Mouse (Mus musculus): ENCODE measurements around the gene Klk8. TPM values are rescaled to one million over a fixed set of nuclear protein-coding genes. Genes with fewer than 3 reads are reported as not detected.

Gene Klk8
- polyA plus RNA-seq, 1 experiment from 2014 or later, result 13.4 TPM

- H3K4me3 ChIP-seq (replicated peaks), result peak overlapping the region; percentile 52
- no peaks in the 10 kb centered on the region for H3K36me3 ChIP-seq
- ATAC-seq (ENCODE audit: insufficient number of reproducible peaks, insufficient read depth, low FRiP score, low TSS enrichment, low read depth), result no peak
- 7% methylated on average over 8 of the region's 8 CpGs for WGBS
- no peak overlapping the region for H3K27ac ChIP-seq
- H3K4me2 ChIP-seq, result peak overlapping the region; percentile 76
- peaks cover 59% of the 10 kb centered on the region for H3K27me3 ChIP-seq
- peaks cover 7% of the 10 kb centered on the region; the same call in 1 of the 2 replicates for H3K4me1 ChIP-seq (replicated peaks)
- H3K9me3 ChIP-seq, result no peaks in the 10 kb centered on the region
- no peak overlapping the region for H3K9ac ChIP-seq (replicated peaks)
Measured at GRCm38 (mm10) chr7:43796355-43796754, 1.0 kb upstream of the Klk8 start.

GRCm38 (mm10) chr7:43797844-43798462 lies 576 bp downstream of the Klk8 start:
- no peaks in the 10 kb centered on the region for H3K36me3 ChIP-seq
- no peak overlapping the region for H3K27ac ChIP-seq
- H3K4me1 ChIP-seq (replicated peaks), result peaks cover 7% of the 10 kb centered on the region; the same call in 1 of the 2 replicates
- H3K27me3 ChIP-seq, result peaks cover 59% of the 10 kb centered on the region
- H3K9ac ChIP-seq (replicated peaks), result no peak overlapping the region
- peak overlapping the region; percentile 52 for H3K4me3 ChIP-seq (replicated peaks)
- WGBS, result 45% methylated on average over 13 of the region's 13 CpGs
- peak; percentile 32; the same call in 1 of the 2 replicates for ATAC-seq (ENCODE audit: insufficient number of reproducible peaks, insufficient read depth, low FRiP score, low TSS enrichment, low read depth)
- peak overlapping the region; percentile 76 for H3K4me2 ChIP-seq
- no peaks in the 10 kb centered on the region for H3K9me3 ChIP-seq

GRCm38 (mm10) chr7:43799876-43800275 lies 2.5 kb downstream of the Klk8 start:
- H3K4me3 ChIP-seq (replicated peaks), result no peak overlapping the region
- no peak overlapping the region for H3K27ac ChIP-seq
- H3K4me1 ChIP-seq (replicated peaks), result peaks cover 7% of the 10 kb centered on the region; the same call in 1 of the 2 replicates
- H3K9ac ChIP-seq (replicated peaks), result no peak overlapping the region
- H3K36me3 ChIP-seq, result no peaks in the 10 kb centered on the region
- no peak overlapping the region for H3K4me2 ChIP-seq
- H3K27me3 ChIP-seq, result peaks cover 44% of the 10 kb centered on the region
- no peak for ATAC-seq (ENCODE audit: insufficient number of reproducible peaks, insufficient read depth, low FRiP score, low TSS enrichment, low read depth)
- H3K9me3 ChIP-seq, result no peaks in the 10 kb centered on the region
- 73% methylated on average over 7 of the region's 7 CpGs for WGBS

GRCm38 (mm10) chr7:43810994-43811393 lies 13.6 kb downstream of the Klk8 start, which contains the start of gene Klk7:
Klk7 (plus strand) TSS chr7:43811294.
- H3K36me3 ChIP-seq, result no peaks in the 10 kb centered on the region
- ATAC-seq (ENCODE audit: insufficient number of reproducible peaks, insufficient read depth, low FRiP score, low TSS enrichment, low read depth), result no peak
- WGBS, result 33% methylated on average over 5 of the region's 5 CpGs
- no peaks in the 10 kb centered on the region for H3K9me3 ChIP-seq
- H3K4me2 ChIP-seq, result no peak within 1 kb of the TSS
- no peak within 1 kb of the TSS for H3K4me3 ChIP-seq (replicated peaks)
- H3K27me3 ChIP-seq, result peaks cover 9% of the 10 kb centered on the region
- no peak within 1 kb of the TSS for H3K27ac ChIP-seq
- H3K9ac ChIP-seq (replicated peaks), result no peak within 1 kb of the TSS
- H3K4me1 ChIP-seq (replicated peaks), result no peaks in the 10 kb centered on the region

GRCm38 (mm10) chr7:43815211-43815610 lies 17.8 kb downstream of the Klk8 start:
- H3K27me3 ChIP-seq, result peaks cover 9% of the 10 kb centered on the region
- WGBS, result 88% methylated on average over 7 of the region's 7 CpGs
- no peak for ATAC-seq (ENCODE audit: insufficient number of reproducible peaks, insufficient read depth, low FRiP score, low TSS enrichment, low read depth)

GRCm38 (mm10) chr7:43816746-43817145 lies 19.4 kb downstream of the Klk8 start:
- no peak overlapping the region for H3K9ac ChIP-seq (replicated peaks)
- H3K4me1 ChIP-seq (replicated peaks), result no peaks in the 10 kb centered on the region
- no peaks in the 10 kb centered on the region for H3K9me3 ChIP-seq
- no peak overlapping the region for H3K4me2 ChIP-seq
- no peak for ATAC-seq (ENCODE audit: insufficient number of reproducible peaks, insufficient read depth, low FRiP score, low TSS enrichment, low read depth)
- no peak overlapping the region for H3K27ac ChIP-seq
- no peak overlapping the region for H3K4me3 ChIP-seq (replicated peaks)
- H3K36me3 ChIP-seq, result no peaks in the 10 kb centered on the region
- peaks cover 2% of the 10 kb centered on the region; the same call in 1 of the 2 replicates for H3K27me3 ChIP-seq

More at GRCm38 (mm10) chr7:43815211-43815610, 17.8 kb downstream of the Klk8 start:
- Histone ChIP-seq H3K36me3 (no peaks in the 10 kb centered on the region), H3K9me3 (no peaks in the 10 kb centered on the region), H3K4me2 (no peak overlapping the region), H3K4me3 (replicated peaks) (no peak overlapping the region), H3K4me1 (replicated peaks) (no peaks in the 10 kb centered on the region), H3K9ac (replicated peaks) (no peak overlapping the region), H3K27ac (no peak overlapping the region)

- H3K9me3 ChIP-seq, result no peaks in the 10 kb centered on the region
- WGBS, result 94% methylated on average over 7 of the region's 7 CpGs
- H3K36me3 ChIP-seq, result no peaks in the 10 kb centered on the region
- no peak overlapping the region for H3K27ac ChIP-seq
- no peak overlapping the region for H3K9ac ChIP-seq (replicated peaks)
- no peaks in the 10 kb centered on the region for H3K4me1 ChIP-seq (replicated peaks)
- no peak overlapping the region for H3K4me3 ChIP-seq (replicated peaks)
- no peak for ATAC-seq (ENCODE audit: insufficient number of reproducible peaks, insufficient read depth, low FRiP score, low TSS enrichment, low read depth)
- H3K27me3 ChIP-seq, result no peaks in the 10 kb centered on the region
- H3K4me2 ChIP-seq, result no peak overlapping the region
Measured at GRCm38 (mm10) chr7:43821581-43821980, 24.2 kb downstream of the Klk8 start.

- no peaks in the 10 kb centered on the region for H3K36me3 ChIP-seq
- H3K9me3 ChIP-seq, result no peaks in the 10 kb centered on the region
- H3K4me1 ChIP-seq (replicated peaks), result no peaks in the 10 kb centered on the region
- no peak within 1 kb of the TSS for H3K27ac ChIP-seq
- 89% methylated on average over 10 of the region's 10 CpGs for WGBS
- no peak for ATAC-seq (ENCODE audit: insufficient number of reproducible peaks, insufficient read depth, low FRiP score, low TSS enrichment, low read depth)
- H3K27me3 ChIP-seq, result no peaks in the 10 kb centered on the region
- H3K4me2 ChIP-seq, result no peak within 1 kb of the TSS
- H3K9ac ChIP-seq (replicated peaks), result no peak within 1 kb of the TSS
- no peak within 1 kb of the TSS for H3K4me3 ChIP-seq (replicated peaks)
Measured at GRCm38 (mm10) chr7:43824199-43824598, 26.8 kb downstream of the Klk8 start, which contains the start of gene Klk6. Klk6 (plus strand) TSS chr7:43824499.

GRCm38 (mm10) chr7:43826056-43826455 lies 28.7 kb downstream of the Klk8 start:
- 83% methylated on average over 5 of the region's 5 CpGs for WGBS

GRCm38 (mm10) chr7:43827706-43828105 lies 30.3 kb downstream of the Klk8 start:
- no peaks in the 10 kb centered on the region for H3K27me3 ChIP-seq
- H3K9me3 ChIP-seq, result no peaks in the 10 kb centered on the region
- no peak overlapping the region for H3K4me2 ChIP-seq
- WGBS, result 90% methylated on average over 4 of the region's 4 CpGs
- no peaks in the 10 kb centered on the region for H3K4me1 ChIP-seq (replicated peaks)
- ATAC-seq (ENCODE audit: insufficient number of reproducible peaks, insufficient read depth, low FRiP score, low TSS enrichment, low read depth), result no peak
- H3K4me3 ChIP-seq (replicated peaks), result no peak overlapping the region
- no peak overlapping the region for H3K9ac ChIP-seq (replicated peaks)
- H3K27ac ChIP-seq, result no peak overlapping the region
- H3K36me3 ChIP-seq, result no peaks in the 10 kb centered on the region

More at GRCm38 (mm10) chr7:43826056-43826455, 28.7 kb downstream of the Klk8 start:
- no peak for ATAC-seq (ENCODE audit: insufficient number of reproducible peaks, insufficient read depth, low FRiP score, low TSS enrichment, low read depth)
- H3K4me3 ChIP-seq (replicated peaks), result no peak overlapping the region
- no peak overlapping the region for H3K9ac ChIP-seq (replicated peaks)
- no peaks in the 10 kb centered on the region for H3K27me3 ChIP-seq
- no peaks in the 10 kb centered on the region for H3K9me3 ChIP-seq
- no peak overlapping the region for H3K27ac ChIP-seq
- H3K36me3 ChIP-seq, result no peaks in the 10 kb centered on the region
- H3K4me2 ChIP-seq, result no peak overlapping the region
- no peaks in the 10 kb centered on the region for H3K4me1 ChIP-seq (replicated peaks)

- no peak overlapping the region for H3K9ac ChIP-seq (replicated peaks)
- H3K4me1 ChIP-seq (replicated peaks), result no peaks in the 10 kb centered on the region
- no peaks in the 10 kb centered on the region for H3K27me3 ChIP-seq
- no peak overlapping the region for H3K27ac ChIP-seq
- H3K36me3 ChIP-seq, result no peaks in the 10 kb centered on the region
- no peak overlapping the region for H3K4me2 ChIP-seq
- no peak overlapping the region for H3K4me3 ChIP-seq (replicated peaks)
- no peak for ATAC-seq (ENCODE audit: insufficient number of reproducible peaks, insufficient read depth, low FRiP score, low TSS enrichment, low read depth)
- WGBS, result 83% methylated on average over 8 of the region's 8 CpGs
- H3K9me3 ChIP-seq, result no peaks in the 10 kb centered on the region
Measured at GRCm38 (mm10) chr7:43829006-43829405, 31.6 kb downstream of the Klk8 start.

- H3K4me2 ChIP-seq, result no peak within 1 kb of the TSS
- no peak for ATAC-seq (ENCODE audit: insufficient number of reproducible peaks, insufficient read depth, low FRiP score, low TSS enrichment, low read depth)
- WGBS, result 52% methylated on average over 3 of the region's 3 CpGs
- no peaks in the 10 kb centered on the region for H3K9me3 ChIP-seq
- H3K27me3 ChIP-seq, result no peaks in the 10 kb centered on the region
- no peak within 1 kb of the TSS for H3K27ac ChIP-seq
- no peaks in the 10 kb centered on the region for H3K4me1 ChIP-seq (replicated peaks)
- H3K36me3 ChIP-seq, result no peaks in the 10 kb centered on the region
- no peak within 1 kb of the TSS for H3K9ac ChIP-seq (replicated peaks)
- no peak within 1 kb of the TSS for H3K4me3 ChIP-seq (replicated peaks)
Measured at GRCm38 (mm10) chr7:43841701-43842100, 44.3 kb downstream of the Klk8 start, which contains the start of gene Klk5. Klk5 (plus strand) TSS chr7:43841971.

All from limb, embryonic 12.5 days (tissue).